Mouse (Mus musculus): Measurements from ENCODE around the gene Gm17018. TPM values are rescaled to one million over a fixed set of nuclear protein-coding genes. Genes with fewer than 3 reads are reported as not detected.
A peak's percentile ranks its signal among the peaks of the same experiment; 100 is the strongest.

Gm17018 gene
- 50.7 and 56.5 TPM in 2 replicates for polyA plus RNA-seq (2014; fragmentation: Nextera tagmentation; extraction: Ambion mirVana)

DNA sequence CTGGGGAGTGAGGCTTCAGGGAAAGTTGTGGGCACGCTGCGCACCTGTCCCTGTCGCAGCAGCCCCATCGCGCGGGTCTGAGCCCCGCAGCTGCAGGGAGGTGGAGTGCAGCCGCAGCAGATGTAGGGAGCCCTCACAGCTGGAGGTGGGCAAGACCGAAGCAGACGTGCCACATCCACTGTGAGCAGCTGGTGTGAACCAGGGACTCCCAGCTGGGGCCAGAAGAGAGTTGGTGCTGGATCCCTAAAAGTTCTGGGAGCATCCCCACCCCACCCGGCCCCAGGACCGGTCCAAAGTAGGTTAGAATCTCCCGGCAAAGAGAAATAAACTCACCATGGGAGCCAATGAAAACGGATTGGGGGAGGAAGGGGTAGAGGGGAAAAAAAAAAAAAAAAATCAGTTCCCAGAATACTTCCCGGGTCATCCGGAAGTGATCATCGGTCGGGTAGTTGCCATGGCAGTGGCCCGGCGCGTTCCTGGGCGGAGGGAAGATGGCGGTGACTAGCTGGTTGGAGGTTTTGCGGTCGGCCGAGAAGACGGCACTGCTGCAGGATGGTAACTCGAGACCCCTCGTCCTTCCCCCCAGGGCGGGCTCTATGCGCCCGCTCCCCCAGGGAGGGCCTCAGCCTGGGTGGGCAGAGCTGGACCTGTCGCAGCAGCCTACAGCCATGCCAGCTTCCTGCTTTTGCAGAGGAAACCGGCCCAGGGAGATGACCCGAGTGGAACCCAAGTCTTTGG lies at the start of gene Gm17018, which contains the start of gene Poll:
Gene Gm17018, plus strand, starts transcription at position 463 of the 738 bp plus-strand sequence.
Gene Poll, minus strand, starts transcription at position 379 of the 738 bp plus-strand sequence.
- DNase-seq (ENCODE audit: low spot score): peak; percentile 82
- ATAC-seq (ENCODE audit: insufficient read depth, low FRiP score, low TSS enrichment): peak; percentile 78
- Histone ChIP-seq H3K4me3 (ENCODE audit: low read depth, low read length) (peak within 1 kb of the TSS; percentile 71), H3K4me2 (ENCODE audit: low read depth) (peak within 1 kb of the TSS; percentile 97), H3K9ac (ENCODE audit: low read length) (peak within 1 kb of the TSS; percentile 78), H3K27me3 (ENCODE audit: control insufficient read depth, insufficient read depth, low read length) (no peaks in the 10 kb centered on the region), H3K9me3 (ENCODE audit: control insufficient read depth, low read length) (no peaks in the 10 kb centered on the region), H3K36me3 (ENCODE audit: control insufficient read depth, insufficient read depth, low read length) (peaks cover 4% of the 10 kb centered on the region; the same call in 1 of the 2 replicates), H3K4me1 (ENCODE audit: control insufficient read depth, insufficient read depth, low read length) (peaks cover 4% of the 10 kb centered on the region; the same call in 1 of the 2 replicates), H3K27ac (ENCODE audit: low read depth, low read length) (peak within 1 kb of the TSS; percentile 67; the same call in 1 of the 2 replicates)
- under 1% methylated on average over 35 of the region's 35 CpGs for WGBS

DNA sequence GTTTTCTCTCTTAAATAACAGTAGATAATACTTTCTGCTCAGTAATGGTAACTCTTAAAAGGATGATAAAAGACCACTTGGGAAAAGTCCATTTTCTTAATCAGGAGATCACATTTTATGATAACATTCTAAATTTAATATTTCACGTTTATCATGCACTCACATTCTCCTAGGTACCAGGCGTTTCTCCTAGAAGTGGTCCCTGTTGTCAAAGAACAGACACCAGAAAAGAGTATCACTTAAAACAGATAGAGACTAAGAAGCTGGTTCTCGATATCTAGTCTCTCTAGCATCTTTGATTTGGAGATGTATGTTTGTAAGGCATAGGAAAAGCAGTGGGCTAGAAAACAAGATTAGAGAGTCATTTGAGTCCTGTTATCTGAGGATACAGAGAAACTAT lies 49.7 kb upstream of the Gm17018 start:
- Histone ChIP-seq H3K9ac (ENCODE audit: low read length) (no peak overlapping the region), H3K27me3 (ENCODE audit: control insufficient read depth, insufficient read depth, low read length) (no peaks in the 10 kb centered on the region), H3K4me3 (ENCODE audit: low read depth, low read length) (no peak overlapping the region), H3K4me1 (ENCODE audit: control insufficient read depth, insufficient read depth, low read length) (no peaks in the 10 kb centered on the region), H3K4me2 (ENCODE audit: low read depth) (no peak overlapping the region), H3K27ac (ENCODE audit: low read depth, low read length) (no peak overlapping the region), H3K36me3 (ENCODE audit: control insufficient read depth, insufficient read depth, low read length) (peaks cover 9% of the 10 kb centered on the region; the same call in 1 of the 2 replicates), H3K9me3 (ENCODE audit: control insufficient read depth, low read length) (no peaks in the 10 kb centered on the region)
- ATAC-seq (ENCODE audit: insufficient read depth, low FRiP score, low TSS enrichment) (no peak), DNase-seq (ENCODE audit: low spot score) (no peak)
- WGBS: 84% methylated on average over 3 of the region's 3 CpGs

DNA sequence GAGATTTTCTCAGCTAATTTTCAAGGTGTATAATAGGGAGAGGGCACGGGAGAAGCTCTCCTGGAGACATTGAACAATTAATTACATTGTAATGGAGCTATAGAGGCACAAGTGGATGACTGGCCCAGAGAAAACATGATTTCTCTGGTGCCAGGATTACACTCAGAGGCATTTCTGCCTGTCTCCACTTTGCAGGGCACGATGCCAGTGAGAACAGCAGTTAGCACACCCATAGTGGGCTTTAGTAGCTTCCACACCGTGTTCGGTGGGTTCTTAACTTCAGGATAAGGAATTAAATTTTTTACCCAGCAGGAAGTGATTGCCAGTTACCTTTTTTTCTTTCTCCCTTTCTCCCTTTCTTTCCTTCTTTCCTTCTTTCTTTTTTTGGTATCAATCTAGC lies 49.0 kb upstream of the Gm17018 start:
- Histone ChIP-seq H3K4me1 (ENCODE audit: control insufficient read depth, insufficient read depth, low read length) (no peaks in the 10 kb centered on the region), H3K9ac (ENCODE audit: low read length) (no peak overlapping the region), H3K27ac (ENCODE audit: low read depth, low read length) (no peak overlapping the region), H3K9me3 (ENCODE audit: control insufficient read depth, low read length) (no peaks in the 10 kb centered on the region), H3K4me2 (ENCODE audit: low read depth) (no peak overlapping the region), H3K36me3 (ENCODE audit: control insufficient read depth, insufficient read depth, low read length) (peaks cover 9% of the 10 kb centered on the region), H3K4me3 (ENCODE audit: low read depth, low read length) (no peak overlapping the region), H3K27me3 (ENCODE audit: control insufficient read depth, insufficient read depth, low read length) (no peaks in the 10 kb centered on the region)
- no peak for ATAC-seq (ENCODE audit: insufficient read depth, low FRiP score, low TSS enrichment)
- 88% methylated on average over 4 of the region's 4 CpGs for whole genome bisulfite sequencing
- DNase-seq (ENCODE audit: low spot score): no peak

DNA sequence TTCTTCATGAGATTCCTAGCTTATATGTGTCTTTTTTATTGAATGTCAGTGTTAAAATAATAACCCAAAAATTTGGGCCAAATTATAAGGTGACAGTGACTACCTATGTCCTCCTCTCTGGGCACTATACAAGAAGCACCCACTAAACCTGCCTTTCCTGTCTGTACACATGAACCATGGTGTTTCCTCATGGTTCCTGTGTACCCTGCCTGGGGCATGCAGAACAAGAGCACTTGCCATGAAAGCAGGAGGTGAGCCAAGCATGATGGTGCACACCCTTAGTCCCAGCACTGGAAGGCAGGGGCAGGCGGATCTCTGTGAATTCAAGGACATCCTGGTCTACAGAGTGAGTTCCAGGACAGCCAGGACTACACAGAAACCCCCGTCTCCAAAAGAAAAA lies 45.1 kb upstream of the Gm17018 start:
- H3K27me3 ChIP-seq (ENCODE audit: control insufficient read depth, insufficient read depth, low read length): no peaks in the 10 kb centered on the region
- 79% methylated on average over 2 of the region's 2 CpGs for WGBS
- H3K36me3 ChIP-seq (ENCODE audit: control insufficient read depth, insufficient read depth, low read length): peaks cover 9% of the 10 kb centered on the region
- H3K27ac ChIP-seq (ENCODE audit: low read depth, low read length): no peak overlapping the region
- H3K4me1 ChIP-seq (ENCODE audit: control insufficient read depth, insufficient read depth, low read length): no peaks in the 10 kb centered on the region
- ATAC-seq (ENCODE audit: insufficient read depth, low FRiP score, low TSS enrichment) (no peak), DNase-seq (ENCODE audit: low spot score) (no peak)
- no peak overlapping the region for H3K4me2 ChIP-seq (ENCODE audit: low read depth)
- H3K4me3 ChIP-seq (ENCODE audit: low read depth, low read length): no peak overlapping the region
- H3K9me3 ChIP-seq (ENCODE audit: control insufficient read depth, low read length): no peaks in the 10 kb centered on the region
- no peak overlapping the region for H3K9ac ChIP-seq (ENCODE audit: low read length)

DNA sequence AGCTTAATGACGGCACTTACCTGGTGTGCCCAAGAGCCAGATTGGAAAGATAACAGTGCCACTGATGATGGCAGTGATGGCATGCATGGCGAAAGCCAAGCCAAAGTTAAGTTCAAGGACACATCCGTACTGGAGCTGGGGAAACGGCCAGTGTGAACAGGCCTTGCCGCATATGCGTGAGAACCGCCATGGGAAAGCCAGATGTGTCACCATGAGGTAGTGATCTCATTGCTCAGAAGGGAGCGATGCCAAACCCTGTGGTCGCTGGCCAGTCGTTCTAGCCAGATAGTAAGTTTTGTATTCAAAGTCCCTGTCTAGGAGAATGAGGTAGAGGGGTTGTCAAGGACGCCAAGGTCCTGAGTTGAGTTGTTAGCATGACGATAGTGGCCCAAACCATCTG lies 44.2 kb upstream of the Gm17018 start:
- no peak for DNase-seq (ENCODE audit: low spot score)
- Histone ChIP-seq H3K36me3 (ENCODE audit: control insufficient read depth, insufficient read depth, low read length) (peaks cover 9% of the 10 kb centered on the region), H3K27ac (ENCODE audit: low read depth, low read length) (no peak overlapping the region), H3K9ac (ENCODE audit: low read length) (no peak overlapping the region), H3K27me3 (ENCODE audit: control insufficient read depth, insufficient read depth, low read length) (no peaks in the 10 kb centered on the region), H3K4me2 (ENCODE audit: low read depth) (no peak overlapping the region), H3K9me3 (ENCODE audit: control insufficient read depth, low read length) (no peaks in the 10 kb centered on the region), H3K4me1 (ENCODE audit: control insufficient read depth, insufficient read depth, low read length) (no peaks in the 10 kb centered on the region), H3K4me3 (ENCODE audit: low read depth, low read length) (no peak overlapping the region)
- 96% methylated on average over 12 of the region's 12 CpGs for WGBS
- ATAC-seq (ENCODE audit: insufficient read depth, low FRiP score, low TSS enrichment): no peak

DNA sequence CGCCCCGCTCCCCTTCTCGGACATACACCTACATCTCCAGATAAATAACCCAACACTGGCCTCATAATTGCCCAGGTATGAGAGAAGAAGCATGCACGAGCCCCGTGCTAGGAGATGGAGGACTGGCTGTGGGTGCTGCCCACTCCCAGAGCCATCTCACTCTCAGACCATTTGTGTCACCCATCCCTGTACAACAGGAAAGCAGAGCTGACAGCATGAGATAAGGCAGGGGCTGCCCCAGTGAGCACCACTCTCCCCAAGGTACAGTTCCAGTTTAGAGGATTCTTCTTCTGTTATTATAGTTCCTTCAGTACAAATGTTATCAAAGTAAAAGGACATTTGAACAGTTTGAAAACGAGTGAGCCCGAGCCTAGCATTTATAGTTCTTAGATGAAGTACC lies 33.0 kb upstream of the Gm17018 start:
- WGBS: 89% methylated on average over 7 of the region's 7 CpGs
- no peak for DNase-seq (ENCODE audit: low spot score)
- peaks cover 9% of the 10 kb centered on the region for H3K36me3 ChIP-seq (ENCODE audit: control insufficient read depth, insufficient read depth, low read length)
- no peak for ATAC-seq (ENCODE audit: insufficient read depth, low FRiP score, low TSS enrichment)
- no peak overlapping the region for H3K4me3 ChIP-seq (ENCODE audit: low read depth, low read length)
- no peaks in the 10 kb centered on the region for H3K27me3 ChIP-seq (ENCODE audit: control insufficient read depth, insufficient read depth, low read length)
- no peaks in the 10 kb centered on the region for H3K9me3 ChIP-seq (ENCODE audit: control insufficient read depth, low read length)
- H3K4me2 ChIP-seq (ENCODE audit: low read depth): no peak overlapping the region
- no peak overlapping the region for H3K27ac ChIP-seq (ENCODE audit: low read depth, low read length)
- H3K4me1 ChIP-seq (ENCODE audit: control insufficient read depth, insufficient read depth, low read length): no peaks in the 10 kb centered on the region
- H3K9ac ChIP-seq (ENCODE audit: low read length): no peak overlapping the region

DNA sequence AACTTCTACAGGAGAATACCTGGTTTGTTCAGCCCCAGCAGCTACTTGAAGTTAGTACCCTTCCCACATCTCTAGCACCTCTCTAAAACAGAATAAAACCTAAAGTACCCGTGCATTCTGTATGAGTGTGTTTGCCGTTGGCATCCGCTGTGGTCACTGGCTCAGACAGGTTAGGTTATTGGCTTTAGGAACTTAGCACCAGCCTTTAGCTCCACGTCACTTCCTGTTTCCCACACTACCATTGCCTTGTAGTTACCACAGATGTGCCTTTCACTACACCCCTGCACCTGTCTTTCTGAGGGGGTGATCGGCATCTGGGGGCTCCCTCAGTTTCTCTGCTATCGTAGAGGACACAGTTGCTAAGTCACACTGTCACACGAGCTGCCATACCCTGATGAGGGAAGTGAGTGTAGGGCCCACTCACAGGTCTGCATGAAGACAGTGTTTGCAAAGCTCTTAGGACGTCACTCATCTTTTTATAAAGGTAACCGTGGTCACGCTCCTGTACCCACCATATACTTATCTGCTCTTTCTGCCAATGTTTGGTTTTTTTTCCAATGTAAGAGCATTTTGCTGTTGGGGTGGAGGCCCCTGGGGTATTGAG lies 32.4 kb upstream of the Gm17018 start:
- no peaks in the 10 kb centered on the region for H3K4me1 ChIP-seq (ENCODE audit: control insufficient read depth, insufficient read depth, low read length)
- H3K9ac ChIP-seq (ENCODE audit: low read length): no peak overlapping the region
- H3K36me3 ChIP-seq (ENCODE audit: control insufficient read depth, insufficient read depth, low read length): peaks cover 9% of the 10 kb centered on the region
- H3K4me2 ChIP-seq (ENCODE audit: low read depth): no peak overlapping the region
- no peak for DNase-seq (ENCODE audit: low spot score)
- 93% methylated on average over 10 of the region's 10 CpGs for WGBS
- no peak overlapping the region for H3K4me3 ChIP-seq (ENCODE audit: low read depth, low read length)
- ATAC-seq (ENCODE audit: insufficient read depth, low FRiP score, low TSS enrichment): no peak
- no peak overlapping the region for H3K27ac ChIP-seq (ENCODE audit: low read depth, low read length)
- H3K27me3 ChIP-seq (ENCODE audit: control insufficient read depth, insufficient read depth, low read length): no peaks in the 10 kb centered on the region
- no peaks in the 10 kb centered on the region for H3K9me3 ChIP-seq (ENCODE audit: control insufficient read depth, low read length)

DNA sequence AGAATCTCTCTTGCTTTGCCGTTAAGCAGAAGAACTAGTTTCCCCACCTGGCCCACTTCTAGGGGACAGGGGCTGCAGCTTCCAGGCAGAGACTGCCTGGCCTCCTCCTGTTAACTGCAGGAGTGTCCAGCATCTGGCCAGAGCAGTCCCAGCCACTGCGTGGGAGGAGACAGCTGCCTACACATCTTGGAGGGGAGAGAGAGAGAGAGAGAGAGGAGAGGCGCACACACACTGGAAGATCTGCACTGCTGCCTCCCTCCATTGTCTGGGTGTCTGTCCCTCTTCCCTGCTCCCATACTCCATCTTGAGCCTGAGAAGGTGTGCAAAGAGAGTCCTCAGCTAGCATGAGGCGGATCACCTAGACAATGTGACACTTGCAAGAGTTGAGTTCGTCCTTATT lies 31.1 kb upstream of the Gm17018 start:
- Histone ChIP-seq H3K9me3 (ENCODE audit: control insufficient read depth, low read length) (no peaks in the 10 kb centered on the region), H3K4me3 (ENCODE audit: low read depth, low read length) (no peak overlapping the region), H3K36me3 (ENCODE audit: control insufficient read depth, insufficient read depth, low read length) (peaks cover 9% of the 10 kb centered on the region), H3K4me1 (ENCODE audit: control insufficient read depth, insufficient read depth, low read length) (no peaks in the 10 kb centered on the region), H3K27me3 (ENCODE audit: control insufficient read depth, insufficient read depth, low read length) (no peaks in the 10 kb centered on the region), H3K27ac (ENCODE audit: low read depth, low read length) (no peak overlapping the region), H3K4me2 (ENCODE audit: low read depth) (no peak overlapping the region), H3K9ac (ENCODE audit: low read length) (no peak overlapping the region)
- DNase-seq (ENCODE audit: low spot score) (no peak), ATAC-seq (ENCODE audit: insufficient read depth, low FRiP score, low TSS enrichment) (no peak)
- 82% methylated on average over 5 of the region's 5 CpGs for WGBS

Measured in neural tube, embryonic 11.5 days (tissue).